Mouse (Mus musculus): Measurements from ENCODE around the gene Ralgds. TPM values are rescaled to one million over a fixed set of nuclear protein-coding genes. Genes with fewer than 3 reads are reported as not detected.
"Not testable (repeated sequence)": the region's sequence is repeated elsewhere in the genome, so short reads cannot be mapped to it uniquely, and the experiment has no call there.

The Ralgds gene
- 27.5 and 30.9 TPM in 2 replicates for polyA plus RNA-seq (2015; fragmentation: Nextera tagmentation; extraction: Ambion mirVana)

- Histone ChIP-seq H3K4me1 (peaks cover 30% of the 10 kb centered on the region), H3K27ac (peak within 1 kb of the TSS; percentile 80), H3K4me3 (replicated peaks) (peak within 1 kb of the TSS; percentile 70), H3K4me2 (peak within 1 kb of the TSS; percentile 97), H3K36me3 (no peaks in the 10 kb centered on the region), H3K9ac (peak within 1 kb of the TSS; percentile 80), H3K9me3 (no peaks in the 10 kb centered on the region), H3K27me3 (replicated peaks) (no peaks in the 10 kb centered on the region)
- peak; percentile 67 for ATAC-seq (ENCODE audit: insufficient read depth, low FRiP score, low read depth)
- WGBS, result under 1% methylated on average over 38 of the region's 71 CpGs
These were observed at the start of gene Ralgds for GRCm38 (mm10) chr2:28512798-28513401. Ralgds (plus strand) TSS chr2:28513125.

DNA sequence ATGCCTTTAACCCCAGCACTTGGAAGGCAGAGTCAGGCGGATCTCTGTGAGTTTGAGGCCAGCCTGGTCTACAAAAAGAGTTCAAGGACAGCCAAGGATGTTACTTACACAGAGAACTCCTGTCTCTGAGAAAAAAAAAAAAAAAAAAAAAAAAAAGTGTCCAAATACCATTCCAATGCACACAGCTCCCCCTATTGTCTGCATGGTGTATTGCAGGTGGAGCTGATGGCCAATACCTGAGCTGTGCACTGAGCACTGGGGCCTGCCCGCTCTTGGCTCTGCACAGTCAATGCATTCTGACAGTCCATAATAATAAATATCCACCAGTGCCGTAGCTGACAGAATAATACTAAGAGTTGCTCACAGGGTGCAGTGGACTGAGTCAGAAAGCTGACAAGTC lies 49.0 kb upstream of the Ralgds start:
- no peak for ATAC-seq (ENCODE audit: insufficient read depth, low FRiP score, low read depth)
- no peak overlapping the region for H3K9ac ChIP-seq
- 0 out of 2 replicates have a peak, but pooled peaks cover under 1% of the 10 kb centered on the region for H3K36me3 ChIP-seq
- no peak overlapping the region for H3K27ac ChIP-seq
- H3K4me3 ChIP-seq (replicated peaks), result no peak overlapping the region
- 37% methylated on average over 3 of the region's 3 CpGs for WGBS
- no peaks in the 10 kb centered on the region for H3K9me3 ChIP-seq
- H3K4me2 ChIP-seq, result no peak overlapping the region
- no peaks in the 10 kb centered on the region for H3K27me3 ChIP-seq (replicated peaks)
- H3K4me1 ChIP-seq, result peaks cover 13% of the 10 kb centered on the region

- no peaks in the 10 kb centered on the region for H3K27me3 ChIP-seq (replicated peaks)
- peaks cover 16% of the 10 kb centered on the region for H3K4me1 ChIP-seq
- no peak overlapping the region for H3K27ac ChIP-seq
- no peak overlapping the region for H3K4me3 ChIP-seq (replicated peaks)
- WGBS, result 81% methylated on average over 9 of the region's 9 CpGs
- no peaks in the 10 kb centered on the region for H3K9me3 ChIP-seq
- no peak overlapping the region for H3K4me2 ChIP-seq
- no peak for ATAC-seq (ENCODE audit: insufficient read depth, low FRiP score, low read depth)
- H3K36me3 ChIP-seq, result peaks cover 10% of the 10 kb centered on the region; the same call in 1 of the 2 replicates
- no peak overlapping the region for H3K9ac ChIP-seq
These were observed 48.0 kb upstream of the Ralgds start for GRCm38 (mm10) chr2:28464919-28465318.

DNA sequence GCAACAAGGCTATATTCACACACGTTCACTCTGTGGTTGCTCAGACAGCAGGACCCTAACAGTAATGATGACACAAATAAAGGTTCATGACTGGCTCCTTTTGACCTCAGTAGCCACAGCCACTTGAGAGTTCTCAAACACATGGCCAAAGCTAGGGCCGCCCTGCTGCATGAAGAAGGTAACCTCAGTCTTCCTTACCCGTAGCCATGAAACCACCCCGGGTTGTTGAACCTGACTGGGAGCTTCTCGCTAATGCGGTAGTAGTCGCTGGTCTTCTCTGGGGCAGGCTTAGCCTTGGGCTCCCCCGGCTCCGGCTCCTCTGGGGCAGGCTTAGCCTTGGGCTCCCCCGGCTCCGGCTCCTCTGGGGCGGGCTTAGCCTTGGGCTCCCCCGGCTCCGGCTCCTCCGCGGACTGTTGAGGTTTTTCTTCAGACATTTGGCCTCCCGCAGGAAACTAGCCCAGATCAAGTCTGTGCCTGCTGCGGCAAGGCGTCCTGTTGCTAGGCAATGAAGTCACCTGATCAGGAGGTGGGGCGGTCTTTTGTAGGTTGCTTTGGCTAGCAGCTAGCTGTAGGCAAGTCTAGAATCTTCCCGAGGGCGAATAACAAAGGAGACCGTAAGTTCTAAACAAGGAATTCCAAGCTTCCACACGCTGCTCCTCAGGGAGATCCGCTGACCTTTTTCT lies 46.9 kb upstream of the Ralgds start, which contains the start of gene 1700007K13Rik:
1700007K13Rik (minus strand) TSS at position 497 of the 683 bp plus-strand sequence.
- 4% methylated on average over 25 of the region's 25 CpGs for WGBS
- H3K4me3 ChIP-seq (replicated peaks), result peak within 1 kb of the TSS; percentile 28
- H3K4me2 ChIP-seq, result peak within 1 kb of the TSS; percentile 71
- H3K4me1 ChIP-seq, result peaks cover 16% of the 10 kb centered on the region
- ATAC-seq (ENCODE audit: insufficient read depth, low FRiP score, low read depth), result 0 out of 2 replicates have a peak, but pooled peaks have one; percentile 36
- H3K9me3 ChIP-seq, result no peaks in the 10 kb centered on the region
- no peaks in the 10 kb centered on the region for H3K27me3 ChIP-seq (replicated peaks)
- H3K27ac ChIP-seq, result no peak within 1 kb of the TSS
- H3K36me3 ChIP-seq, result peaks cover 20% of the 10 kb centered on the region
- H3K9ac ChIP-seq, result no peak within 1 kb of the TSS

DNA sequence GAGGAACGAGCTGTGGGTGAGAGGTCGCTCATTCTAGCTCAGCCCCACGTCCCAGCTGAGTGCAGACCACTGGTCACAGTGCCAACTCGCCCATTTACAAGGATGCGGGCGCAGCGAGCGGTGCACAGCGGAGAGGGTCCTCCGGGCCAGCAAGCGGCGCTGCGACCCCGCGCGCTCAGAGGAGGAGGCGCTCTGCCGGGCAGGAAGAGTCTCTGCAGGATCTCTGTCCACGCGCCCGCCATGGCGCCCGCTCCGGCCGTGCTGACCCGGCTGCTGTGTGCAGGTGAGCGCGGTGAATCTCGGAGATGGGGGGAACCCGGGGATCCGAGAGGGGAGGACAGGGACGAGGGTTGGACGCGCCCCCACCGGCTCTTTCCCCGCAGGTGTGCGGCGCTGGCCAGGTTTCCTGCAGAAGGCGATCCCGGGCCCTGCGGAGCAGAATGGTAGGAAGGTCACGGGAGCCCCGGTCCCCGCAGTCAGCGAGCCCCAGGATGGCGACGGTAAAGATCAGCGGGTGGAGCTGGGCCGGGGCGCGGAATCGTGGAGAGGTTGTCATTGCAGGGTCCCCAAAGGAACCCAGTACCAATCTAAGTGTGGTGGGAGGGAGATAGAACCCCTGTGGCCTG lies 45.0 kb upstream of the Ralgds start, which contains the start of gene Mrps2:
Mrps2 (plus strand) TSS at position 207 of the 626 bp plus-strand sequence.
- Histone ChIP-seq H3K4me2 (peak within 1 kb of the TSS; percentile 75), H3K27ac (0 out of 2 replicates have a peak within 1 kb of the TSS, but pooled peaks have one; percentile 40), H3K4me3 (replicated peaks) (peak within 1 kb of the TSS; percentile 97), H3K9ac (peak within 1 kb of the TSS; percentile 98), H3K9me3 (no peaks in the 10 kb centered on the region), H3K4me1 (peaks cover 16% of the 10 kb centered on the region), H3K36me3 (peaks cover 36% of the 10 kb centered on the region), H3K27me3 (replicated peaks) (no peaks in the 10 kb centered on the region)
- WGBS, result under 1% methylated on average over 52 of the region's 52 CpGs
- peak; percentile 86 for ATAC-seq (ENCODE audit: insufficient read depth, low FRiP score, low read depth)

- Histone ChIP-seq H3K4me3 (replicated peaks) (peak overlapping the region; percentile 97), H3K9me3 (no peaks in the 10 kb centered on the region), H3K27me3 (replicated peaks) (no peaks in the 10 kb centered on the region), H3K4me1 (peaks cover 16% of the 10 kb centered on the region), H3K27ac (no peak overlapping the region), H3K36me3 (peaks cover 37% of the 10 kb centered on the region), H3K9ac (peak overlapping the region; percentile 98), H3K4me2 (peak overlapping the region; percentile 75)
- ATAC-seq (ENCODE audit: insufficient read depth, low FRiP score, low read depth), result no peak
- 52% methylated on average over 18 of the region's 18 CpGs for WGBS
These were observed 44.3 kb upstream of the Ralgds start for GRCm38 (mm10) chr2:28468486-28469225.

DNA sequence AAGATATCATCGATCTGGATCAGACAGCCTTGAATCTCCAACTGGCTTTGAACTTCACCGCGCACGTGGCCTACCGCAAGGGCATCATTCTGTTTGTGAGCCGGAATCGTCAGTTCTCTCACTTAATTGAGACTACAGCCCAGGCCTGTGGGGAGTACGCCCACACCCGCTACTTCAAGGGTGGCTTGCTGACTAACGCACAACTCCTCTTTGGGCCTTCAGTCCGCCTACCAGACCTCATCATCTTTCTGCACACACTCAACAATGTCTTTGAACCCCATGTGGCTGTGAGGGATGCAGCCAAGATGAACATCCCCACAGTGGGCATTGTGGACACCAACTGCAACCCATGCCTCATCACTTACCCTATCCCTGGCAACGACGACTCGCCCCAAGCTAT lies 43.5 kb upstream of the Ralgds start:
- no peak for ATAC-seq (ENCODE audit: insufficient read depth, low FRiP score, low read depth)
- H3K4me1 ChIP-seq, result peaks cover 16% of the 10 kb centered on the region
- 98% methylated on average over 14 of the region's 14 CpGs for WGBS
- no peaks in the 10 kb centered on the region for H3K27me3 ChIP-seq (replicated peaks)
- no peak overlapping the region for H3K4me2 ChIP-seq
- no peak overlapping the region for H3K9ac ChIP-seq
- H3K9me3 ChIP-seq, result no peaks in the 10 kb centered on the region
- H3K27ac ChIP-seq, result no peak overlapping the region
- H3K4me3 ChIP-seq (replicated peaks), result no peak overlapping the region
- peaks cover 37% of the 10 kb centered on the region for H3K36me3 ChIP-seq

DNA sequence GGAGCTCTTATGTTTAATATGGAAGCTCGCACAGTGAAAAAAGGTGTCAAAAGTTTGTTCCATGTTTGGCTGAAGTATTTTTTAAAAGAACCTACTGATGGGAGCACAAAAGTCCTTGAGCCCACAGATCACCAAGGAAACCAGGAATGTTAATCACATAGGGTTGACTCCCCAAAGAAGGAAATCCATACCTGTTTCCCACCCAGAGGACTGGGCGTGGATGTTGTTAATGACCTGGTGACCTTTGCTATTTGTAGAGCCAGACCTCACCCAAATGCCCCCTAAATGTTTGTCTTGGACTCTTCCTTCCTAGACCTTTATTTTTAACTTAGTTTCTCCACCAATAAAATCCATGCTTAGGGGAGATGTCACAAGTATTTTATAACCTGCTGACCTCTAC lies 42.3 kb upstream of the Ralgds start:
- Histone ChIP-seq H3K9ac (no peak overlapping the region), H3K9me3 (no peaks in the 10 kb centered on the region), H3K4me3 (replicated peaks) (no peak overlapping the region), H3K4me1 (peaks cover 16% of the 10 kb centered on the region), H3K36me3 (peaks cover 37% of the 10 kb centered on the region), H3K4me2 (no peak overlapping the region), H3K27me3 (replicated peaks) (no peaks in the 10 kb centered on the region), H3K27ac (no peak overlapping the region)
- WGBS, result 84% methylated on average over 2 of the region's 2 CpGs
- no peak for ATAC-seq (ENCODE audit: insufficient read depth, low FRiP score, low read depth)

GRCm38 (mm10) chr2:28472011-28472410 lies 40.9 kb upstream of the Ralgds start:
- not testable (repeated sequence) for H3K9ac ChIP-seq; H3K27me3 ChIP-seq (replicated peaks); H3K27ac ChIP-seq; H3K4me3 ChIP-seq (replicated peaks); ATAC-seq (ENCODE audit: insufficient read depth, low FRiP score, low read depth); H3K4me2 ChIP-seq; H3K9me3 ChIP-seq
- Histone ChIP-seq H3K36me3 (peaks cover 37% of the 10 kb centered on the region), H3K4me1 (peaks cover 11% of the 10 kb centered on the region)
- WGBS, result 96% methylated on average over 8 of the region's 8 CpGs

GRCm38 (mm10) chr2:28477993-28478392 lies 34.9 kb upstream of the Ralgds start:
- H3K36me3 ChIP-seq; H3K4me2 ChIP-seq; ATAC-seq (ENCODE audit: insufficient read depth, low FRiP score, low read depth); H3K4me1 ChIP-seq; H3K9ac ChIP-seq; H3K27ac ChIP-seq; H3K27me3 ChIP-seq (replicated peaks); H3K9me3 ChIP-seq; H3K4me3 ChIP-seq (replicated peaks): not testable (repeated sequence)
- 86% methylated on average over 5 of the region's 5 CpGs for WGBS

All from stomach, embryonic 15.5 days (tissue).